Mouse (Mus musculus) frontal cortex, postnatal 25 days (tissue): Measurements from ENCODE around the gene Ryr3.
A peak's percentile ranks its signal among the peaks of the same experiment; 100 is the strongest.
"Not testable (repeated sequence)": the region's sequence is repeated elsewhere in the genome, so short reads cannot be mapped to it uniquely, and the experiment has no call there.

Experiments used
- DNase-seq, 2 experiments: peaks; one replicate each; pipeline ENCODE4 v3.0.0; 2022; ENCODE audit warnings: low spot score in 2 of 2

Ryr3 gene

GRCm38 (mm10) chr2:113095184-113095583 is 121.7 kb downstream of the Ryr3 start:
- DNase-seq, result no peak

GRCm38 (mm10) chr2:113094088-113094487 is 122.8 kb downstream of the Ryr3 start:
- no peak for DNase-seq

GRCm38 (mm10) chr2:113092756-113093155 is 124.1 kb downstream of the Ryr3 start:
- DNase-seq, result no peak

- DNase-seq, result not testable (repeated sequence)
These were observed 125.6 kb downstream of the Ryr3 start for GRCm38 (mm10) chr2:113091316-113091715.

GRCm38 (mm10) chr2:113076396-113076795 is 140.5 kb downstream of the Ryr3 start:
- no peak for DNase-seq

- no peak for DNase-seq
These were observed 157.5 kb downstream of the Ryr3 start for GRCm38 (mm10) chr2:113059367-113059766.

GRCm38 (mm10) chr2:113058914-113059313 is 158.0 kb downstream of the Ryr3 start:
- DNase-seq, result peak; percentile 9 to 37

GRCm38 (mm10) chr2:113058116-113058515 is 158.8 kb downstream of the Ryr3 start:
- no peak for DNase-seq

GRCm38 (mm10) chr2:113055591-113055990 is 161.3 kb downstream of the Ryr3 start:
- DNase-seq, result no peak

GRCm38 (mm10) chr2:113049831-113050230 is 167.1 kb downstream of the Ryr3 start:
- no peak for DNase-seq

- DNase-seq, result no peak
These were observed 180.3 kb downstream of the Ryr3 start for GRCm38 (mm10) chr2:113036550-113036949.

GRCm38 (mm10) chr2:113030689-113031088 is 186.2 kb downstream of the Ryr3 start:
- DNase-seq, result no peak

- DNase-seq, result no peak
These were observed 197.0 kb downstream of the Ryr3 start for GRCm38 (mm10) chr2:113019896-113020295.

GRCm38 (mm10) chr2:113018278-113018677 is 198.6 kb downstream of the Ryr3 start:
- DNase-seq, result no peak

GRCm38 (mm10) chr2:113016236-113016635 is 200.7 kb downstream of the Ryr3 start:
- DNase-seq, result no peak

GRCm38 (mm10) chr2:113008961-113009740 is 207.7 kb downstream of the Ryr3 start:
- DNase-seq, result no peak

GRCm38 (mm10) chr2:112998498-112998897 is 218.4 kb downstream of the Ryr3 start:
- no peak for DNase-seq

GRCm38 (mm10) chr2:112982908-112983510 is 233.9 kb downstream of the Ryr3 start:
- DNase-seq, result no peak

- no peak for DNase-seq
These were observed 249.9 kb downstream of the Ryr3 start for GRCm38 (mm10) chr2:112966807-112967625.

- no peak for DNase-seq
These were observed 268.0 kb downstream of the Ryr3 start for GRCm38 (mm10) chr2:112948931-112949330.

- no peak for DNase-seq
These were observed 285.1 kb downstream of the Ryr3 start for GRCm38 (mm10) chr2:112931776-112932175.

GRCm38 (mm10) chr2:112913796-112914195 is 303.1 kb downstream of the Ryr3 start:
- DNase-seq, result no peak
